Mouse (Mus musculus): ENCODE results near the gene Gm8122. TPM values are rescaled to one million over a fixed set of nuclear protein-coding genes. Genes with fewer than 3 reads are reported as not detected.
"Not testable (repeated sequence)": the region's sequence is repeated elsewhere in the genome, so short reads cannot be mapped to it uniquely, and the experiment has no call there.

Gene Gm8122
- polyA plus RNA-seq (2015; fragmentation: Nextera tagmentation; extraction: Ambion mirVana), result not detected in 2 replicates

- not testable (repeated sequence) for H3K9me3 ChIP-seq; H3K4me2 ChIP-seq; H3K4me3 ChIP-seq; H3K27ac ChIP-seq (replicated peaks); H3K9ac ChIP-seq; ATAC-seq (ENCODE audit: low read depth); H3K4me1 ChIP-seq (replicated peaks); H3K27me3 ChIP-seq; H3K36me3 ChIP-seq
- 86% methylated on average over 4 of the region's 4 CpGs for WGBS
Measured at GRCm38 (mm10) chr14:43235204-43235603, at the start of gene Gm8122. TSS of gene Gm8122 (minus strand) at chr14:43235304.

- not testable (repeated sequence) for H3K9me3 ChIP-seq; H3K27me3 ChIP-seq; H3K4me2 ChIP-seq; H3K4me3 ChIP-seq; H3K9ac ChIP-seq; H3K27ac ChIP-seq (replicated peaks); H3K36me3 ChIP-seq; ATAC-seq (ENCODE audit: low read depth); H3K4me1 ChIP-seq (replicated peaks)
- WGBS, result 87% methylated on average over 3 of the region's 3 CpGs
Measured at GRCm38 (mm10) chr14:43278681-43279080, 43.6 kb upstream of the Gm8122 start.

GRCm38 (mm10) chr14:43278146-43278545, 43.0 kb upstream of the Gm8122 start:
- not testable (repeated sequence) for H3K4me1 ChIP-seq (replicated peaks); H3K4me3 ChIP-seq; H3K36me3 ChIP-seq; ATAC-seq (ENCODE audit: low read depth); H3K27ac ChIP-seq (replicated peaks); H3K4me2 ChIP-seq; H3K9ac ChIP-seq; H3K27me3 ChIP-seq; H3K9me3 ChIP-seq
- 71% methylated on average over 4 of the region's 4 CpGs for WGBS

- H3K4me3 ChIP-seq; H3K27ac ChIP-seq (replicated peaks); ATAC-seq (ENCODE audit: low read depth); H3K4me1 ChIP-seq (replicated peaks); H3K9me3 ChIP-seq; H3K9ac ChIP-seq; H3K4me2 ChIP-seq; H3K36me3 ChIP-seq; H3K27me3 ChIP-seq: not testable (repeated sequence)
- 78% methylated on average over 2 of the region's 2 CpGs for WGBS
Measured at GRCm38 (mm10) chr14:43277468-43277867, 42.4 kb upstream of the Gm8122 start.

GRCm38 (mm10) chr14:43275752-43276151, 40.6 kb upstream of the Gm8122 start:
- H3K4me1 ChIP-seq (replicated peaks); H3K4me3 ChIP-seq; H3K4me2 ChIP-seq; H3K36me3 ChIP-seq; H3K27ac ChIP-seq (replicated peaks); ATAC-seq (ENCODE audit: low read depth); H3K9ac ChIP-seq; H3K9me3 ChIP-seq; H3K27me3 ChIP-seq: not testable (repeated sequence)
- WGBS, result 85% methylated on average over 1 of the region's 1 CpGs

- H3K4me3 ChIP-seq; H3K9ac ChIP-seq; H3K36me3 ChIP-seq; H3K4me2 ChIP-seq; H3K4me1 ChIP-seq (replicated peaks); H3K27ac ChIP-seq (replicated peaks); H3K27me3 ChIP-seq; ATAC-seq (ENCODE audit: low read depth); H3K9me3 ChIP-seq: not testable (repeated sequence)
- WGBS, result 85% methylated on average over 8 of the region's 8 CpGs
Measured at GRCm38 (mm10) chr14:43274986-43275511, 39.9 kb upstream of the Gm8122 start, which contains the start of gene Gm9732. TSS of gene Gm9732 (plus strand) at chr14:43275036.

- H3K27ac ChIP-seq (replicated peaks); H3K4me2 ChIP-seq; H3K27me3 ChIP-seq; H3K4me3 ChIP-seq; H3K4me1 ChIP-seq (replicated peaks); ATAC-seq (ENCODE audit: low read depth); H3K9ac ChIP-seq; H3K9me3 ChIP-seq; H3K36me3 ChIP-seq: not testable (repeated sequence)
- WGBS, result 88% methylated on average over 1 of the region's 1 CpGs
Measured at GRCm38 (mm10) chr14:43273161-43273560, 38.1 kb upstream of the Gm8122 start.

- not testable (repeated sequence) for H3K27ac ChIP-seq (replicated peaks); H3K4me2 ChIP-seq; ATAC-seq (ENCODE audit: low read depth); H3K36me3 ChIP-seq; H3K4me1 ChIP-seq (replicated peaks); H3K27me3 ChIP-seq; H3K9me3 ChIP-seq; H3K9ac ChIP-seq; H3K4me3 ChIP-seq
- 80% methylated on average over 3 of the region's 3 CpGs for WGBS
Measured at GRCm38 (mm10) chr14:43269211-43269610, 34.1 kb upstream of the Gm8122 start.

- H3K4me2 ChIP-seq; H3K27me3 ChIP-seq; H3K4me3 ChIP-seq; H3K27ac ChIP-seq (replicated peaks); H3K4me1 ChIP-seq (replicated peaks); H3K9me3 ChIP-seq; H3K36me3 ChIP-seq; H3K9ac ChIP-seq; ATAC-seq (ENCODE audit: low read depth): not testable (repeated sequence)
- WGBS, result 45% methylated on average over 2 of the region's 2 CpGs
Measured at GRCm38 (mm10) chr14:43268521-43269084, 33.5 kb upstream of the Gm8122 start.

- not testable (repeated sequence) for ATAC-seq (ENCODE audit: low read depth); H3K27me3 ChIP-seq; H3K27ac ChIP-seq (replicated peaks); H3K4me2 ChIP-seq; H3K36me3 ChIP-seq; H3K4me3 ChIP-seq; H3K9ac ChIP-seq; H3K4me1 ChIP-seq (replicated peaks); H3K9me3 ChIP-seq
- 83% methylated on average over 3 of the region's 3 CpGs for WGBS
Measured at GRCm38 (mm10) chr14:43263421-43263820, 28.3 kb upstream of the Gm8122 start.

GRCm38 (mm10) chr14:43258349-43258748, 23.2 kb upstream of the Gm8122 start, which contains the start of gene Gm8126:
TSS of gene Gm8126 (plus strand) at chr14:43258649.
- 84% methylated on average over 3 of the region's 4 CpGs for WGBS
- not testable (repeated sequence) for ATAC-seq (ENCODE audit: low read depth); H3K4me1 ChIP-seq (replicated peaks); H3K27ac ChIP-seq (replicated peaks); H3K9ac ChIP-seq; H3K9me3 ChIP-seq; H3K36me3 ChIP-seq; H3K27me3 ChIP-seq; H3K4me3 ChIP-seq; H3K4me2 ChIP-seq

GRCm38 (mm10) chr14:43256511-43256910, 21.4 kb upstream of the Gm8122 start:
- ATAC-seq (ENCODE audit: low read depth); H3K4me3 ChIP-seq; H3K27me3 ChIP-seq; H3K9me3 ChIP-seq; H3K4me1 ChIP-seq (replicated peaks); H3K27ac ChIP-seq (replicated peaks); H3K36me3 ChIP-seq; H3K4me2 ChIP-seq; H3K9ac ChIP-seq: not testable (repeated sequence)
- 84% methylated on average over 1 of the region's 1 CpGs for WGBS

GRCm38 (mm10) chr14:43250549-43251253, 15.6 kb upstream of the Gm8122 start:
- H3K9me3 ChIP-seq; H3K4me2 ChIP-seq; H3K9ac ChIP-seq; H3K4me3 ChIP-seq; H3K4me1 ChIP-seq (replicated peaks); ATAC-seq (ENCODE audit: low read depth); H3K36me3 ChIP-seq; H3K27me3 ChIP-seq; H3K27ac ChIP-seq (replicated peaks): not testable (repeated sequence)
- WGBS, result 36% methylated on average over 5 of the region's 6 CpGs

All from neural tube, embryonic 13.5 days (tissue).